Mouse (Mus musculus) cerebellum, adult 2 months (tissue): ENCODE results near the gene Ube2r2. TPM values are rescaled to one million over a fixed set of nuclear protein-coding genes. Genes with fewer than 3 reads are reported as not detected.

Source experiments
- DNase-seq, 2 experiments: peaks; one replicate each; pipeline ENCODE4 v3.0.0; 2021
- H3K27ac ChIP-seq: fragments of 200-500 bp; 2 replicates; pipeline ENCODE4 v1.5.1; 2012; ENCODE audit warnings: low read length, control low read depth, inconsistent platforms; ENCODE audit not compliant: insufficient read depth
- H3K27me3 ChIP-seq: fragments of 200-500 bp; 2 replicates; pipeline ENCODE4 v1.6.1; 2012; ENCODE audit warnings: inconsistent platforms, mild to moderate bottlenecking, low read length, moderate library complexity; ENCODE audit not compliant: control insufficient read depth, insufficient read depth
- H3K4me1 ChIP-seq: fragments of 200-500 bp; 2 replicates; pipeline ENCODE4 v1.6.1; 2011; ENCODE audit warnings: low read length; ENCODE audit not compliant: control insufficient read depth, insufficient read depth
- H3K4me3 ChIP-seq: fragments of 200-500 bp; replicated peaks from 2 replicates; pipeline ENCODE3; 2011; ENCODE audit warnings: mild to moderate bottlenecking, low read depth, low read length, control low read depth; ENCODE audit not compliant: insufficient read depth
- CTCF ChIP-seq: fragments of 200-500 bp; IDR thresholded peaks from 2 replicates; pipeline ENCODE4 v1.5.1; 2011; ENCODE audit warnings: low read depth, mild to moderate bottlenecking, control low read depth, low read length, moderate library complexity, borderline replicate concordance; ENCODE audit not compliant: insufficient read depth
- POLR2A ChIP-seq: fragments of 200-500 bp; IDR thresholded peaks from 2 replicates; pipeline ENCODE4 v1.6.1; 2011; ENCODE audit warnings: low read length, control low read depth, borderline replicate concordance; ENCODE audit not compliant: insufficient read depth
- WGBS: fragments of 180-500 bp; shearing (Covaris S2); methylation state at CpG from one replicate; pipeline ENCODE4 v1.1.7; 2018; 5-methylcytosine and 5-hydroxymethylcytosine counted together
- polyA plus RNA-seq: library from polyadenylated mRNA; depleted of rRNA; stranded (reverse); fragments of >200 nt; gene quantifications from 2 replicates; pipeline ENCODE4 v1.2.3, GENCODE M21; 2012

Gene Ube2r2
- polyA plus RNA-seq, 1 experiment, result 135 TPM

DNA sequence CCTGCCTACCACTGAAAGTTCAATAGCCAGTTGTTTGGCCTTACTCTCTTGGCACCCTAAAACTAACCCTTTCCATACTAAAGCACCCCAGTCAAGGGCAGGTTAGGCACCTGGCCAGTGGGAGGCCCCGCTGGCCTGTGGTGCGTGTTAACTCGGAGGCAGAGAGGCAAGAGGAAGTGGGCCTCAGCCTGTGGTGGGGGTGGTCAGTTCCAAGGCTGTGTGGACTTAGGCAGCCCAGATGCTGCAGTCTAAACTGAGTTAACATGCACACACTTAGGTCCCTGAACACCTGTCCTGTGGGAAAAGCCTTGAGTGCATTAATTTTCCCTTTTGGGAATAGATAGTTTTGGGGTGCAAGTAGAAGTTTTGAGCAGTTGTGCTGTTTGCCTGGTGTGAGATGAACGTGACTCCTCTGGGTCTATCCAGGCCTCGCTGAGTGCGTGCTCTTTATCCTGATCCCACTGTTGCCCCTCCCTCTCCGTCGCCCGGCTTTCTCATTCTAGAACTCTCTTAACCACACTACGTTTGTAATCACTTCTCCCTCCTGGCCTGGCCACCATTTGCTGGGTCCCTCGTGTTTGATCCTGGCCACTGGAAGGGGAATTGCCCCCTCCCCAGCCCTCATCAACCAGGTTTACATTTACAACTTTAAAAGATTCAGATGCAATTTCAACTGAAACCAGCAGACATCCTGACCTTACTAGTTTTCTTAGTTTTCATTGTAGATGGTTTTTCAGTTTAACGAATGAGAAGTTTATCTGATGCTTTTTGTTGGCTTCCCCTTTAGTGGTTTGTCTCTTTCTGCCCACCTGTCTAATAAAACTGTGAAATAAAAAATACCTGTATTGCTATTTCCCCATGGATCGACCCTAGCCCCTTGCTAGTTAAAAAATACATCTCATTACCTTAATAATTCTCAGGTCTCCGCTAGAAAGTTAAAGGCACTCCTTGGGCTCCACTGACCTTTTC, 57.3 kb downstream of the Ube2r2 start:
- H3K27me3 ChIP-seq, result no peaks in the 10 kb centered on the region
- DNase-seq, result no peak
- no peak overlapping the region for H3K27ac ChIP-seq
- WGBS, result 69% methylated on average over 14 of the region's 14 CpGs
- no peak overlapping the region for H3K4me3 ChIP-seq
- TF ChIP-seq POLR2A (no peak), CTCF (no peak)
- H3K4me1 ChIP-seq, result no peaks in the 10 kb centered on the region; the same call in 1 of the 2 replicates

DNA sequence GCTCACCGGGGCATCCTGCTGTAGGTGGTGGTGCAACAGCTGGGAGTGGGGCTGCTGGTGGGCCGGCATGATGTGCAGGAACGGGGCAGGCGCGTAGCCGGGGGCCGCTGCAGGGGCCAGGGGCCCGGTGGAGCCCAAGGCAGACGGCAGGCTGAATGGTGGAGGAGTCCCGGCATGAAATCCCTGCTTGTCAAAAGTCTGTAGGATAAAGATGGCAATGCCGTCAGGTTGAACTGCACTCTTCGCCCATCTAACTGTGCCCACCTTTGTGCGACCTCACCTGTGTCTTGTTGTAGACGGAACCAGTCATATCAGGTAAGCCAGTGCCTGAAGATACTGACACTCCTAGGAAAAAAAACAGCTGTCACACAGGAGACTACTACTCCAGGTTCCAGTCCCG, 59.8 kb downstream of the Ube2r2 start:
- TF ChIP-seq POLR2A, result no peak
- no peak for TF ChIP-seq CTCF
- Histone ChIP-seq H3K4me1 (no peaks in the 10 kb centered on the region), H3K27ac (no peak overlapping the region), H3K4me3 (no peak overlapping the region), H3K27me3 (no peaks in the 10 kb centered on the region)
- no peak for DNase-seq
- WGBS, result 84% methylated on average over 15 of the region's 15 CpGs

DNA sequence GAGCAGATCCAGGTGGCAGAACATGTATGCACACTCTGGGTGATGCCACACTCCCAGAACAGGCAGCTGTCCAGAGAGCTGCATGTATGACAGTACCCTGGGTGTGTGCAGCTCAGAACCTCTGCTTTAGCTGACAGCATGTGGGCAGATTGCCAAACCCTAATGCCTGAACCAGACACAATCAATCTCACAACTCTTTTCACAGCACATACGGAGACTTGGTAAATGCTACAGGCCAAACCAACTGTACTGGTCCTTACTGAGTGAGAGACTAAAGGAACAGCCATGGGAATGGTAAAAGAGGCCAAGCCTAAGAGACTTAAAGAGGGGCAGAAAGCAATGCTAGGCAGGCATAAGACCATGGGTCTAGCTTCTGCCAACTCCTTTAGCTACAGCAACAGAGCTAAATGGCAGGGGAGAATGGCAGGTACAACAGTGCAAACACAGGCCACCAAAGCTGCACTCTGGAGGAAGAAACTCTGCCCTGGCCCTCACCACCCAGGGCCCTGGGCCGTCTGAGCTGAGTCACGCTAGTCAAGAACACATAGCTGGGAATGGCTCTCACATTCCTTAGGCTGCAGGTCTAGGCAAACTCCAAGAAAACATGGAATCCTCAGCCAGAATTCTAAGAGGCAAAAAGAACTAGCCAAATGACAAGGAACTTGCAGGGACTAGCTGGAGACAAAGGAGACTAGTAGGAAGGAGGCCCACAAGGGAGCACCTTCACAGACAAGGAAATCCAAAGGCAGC, 61.5 kb downstream of the Ube2r2 start:
- Histone ChIP-seq H3K27me3 (no peaks in the 10 kb centered on the region), H3K27ac (no peak overlapping the region), H3K4me3 (no peak overlapping the region), H3K4me1 (no peaks in the 10 kb centered on the region)
- 57% methylated on average over 3 of the region's 3 CpGs for WGBS
- TF ChIP-seq CTCF, result no peak
- no peak for TF ChIP-seq POLR2A
- DNase-seq, result no peak

DNA sequence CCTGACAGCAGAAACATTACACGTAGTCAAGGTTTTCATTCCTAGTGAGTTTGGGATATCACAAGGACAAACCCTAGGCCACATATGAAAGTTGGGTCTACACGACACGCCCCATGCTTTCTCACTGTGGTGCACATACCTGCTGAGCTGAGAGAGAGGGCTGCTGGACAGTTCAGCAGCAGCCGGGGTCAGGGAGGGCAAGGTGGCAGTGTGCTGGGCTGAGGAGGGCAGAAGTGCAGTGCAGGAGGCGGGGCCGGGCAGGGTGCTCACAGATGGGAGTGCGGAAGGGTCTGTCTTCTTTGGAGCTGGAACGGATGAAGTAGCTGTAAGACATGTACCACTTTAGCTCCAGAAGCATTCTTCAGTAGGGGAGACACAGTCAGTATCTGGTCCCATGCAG, 66.6 kb downstream of the Ube2r2 start:
- TF ChIP-seq CTCF, result no peak
- no peak for TF ChIP-seq POLR2A
- 96% methylated on average over 8 of the region's 8 CpGs for WGBS
- H3K4me3 ChIP-seq, result no peak overlapping the region

DNA sequence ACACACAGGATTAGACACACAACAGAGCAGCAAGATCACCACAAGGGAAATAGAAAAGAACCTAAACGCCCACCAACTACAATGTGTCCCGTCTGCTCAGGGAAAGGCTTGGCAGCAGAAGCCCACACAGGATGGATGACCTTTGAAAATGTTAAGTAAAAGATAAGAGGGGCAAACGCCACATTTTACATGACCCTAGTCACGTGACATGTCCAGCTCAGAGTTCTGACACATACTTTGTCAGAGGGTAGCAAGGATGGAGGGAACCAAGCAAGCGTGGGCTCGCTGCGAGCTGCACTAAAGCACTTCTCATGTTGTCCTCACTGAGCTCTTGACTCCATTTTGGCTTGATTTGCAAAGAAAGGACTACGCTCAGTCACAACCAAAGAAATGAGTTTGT, 70.2 kb downstream of the Ube2r2 start:
- H3K27ac ChIP-seq, result no peak overlapping the region
- no peaks in the 10 kb centered on the region for H3K27me3 ChIP-seq
- no peak overlapping the region for H3K4me3 ChIP-seq
- WGBS, result 94% methylated on average over 8 of the region's 8 CpGs
- DNase-seq, result no peak
- no peak for TF ChIP-seq POLR2A
- TF ChIP-seq CTCF, result no peak
- no peaks in the 10 kb centered on the region for H3K4me1 ChIP-seq

More for the DNA sequence above, 66.6 kb downstream of the Ube2r2 start:
- no peaks in the 10 kb centered on the region for H3K27me3 ChIP-seq
- no peak overlapping the region for H3K27ac ChIP-seq
- no peaks in the 10 kb centered on the region for H3K4me1 ChIP-seq
- DNase-seq, result no peak

DNA sequence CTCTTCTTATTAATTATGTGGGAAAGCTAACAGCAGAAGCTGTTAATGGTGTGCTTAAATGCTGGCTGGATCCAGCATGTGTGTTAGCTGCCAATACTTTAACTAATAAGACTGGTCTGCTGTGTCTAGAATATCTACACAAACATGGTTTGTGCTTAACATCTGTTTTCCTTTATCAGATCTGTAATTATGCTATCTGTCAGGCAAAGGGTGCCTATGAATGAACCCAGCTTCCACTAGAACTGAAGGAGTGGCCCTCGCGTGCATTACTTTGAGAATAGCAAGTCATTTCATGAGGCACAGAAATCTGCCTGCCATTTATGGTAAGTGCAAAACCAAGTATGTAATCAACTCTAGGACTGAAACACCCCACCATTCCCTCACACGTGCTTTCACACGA, 72.5 kb downstream of the Ube2r2 start:
- H3K4me3 ChIP-seq, result no peak overlapping the region
- TF ChIP-seq CTCF (no peak), POLR2A (no peak)
- H3K27me3 ChIP-seq, result no peaks in the 10 kb centered on the region
- 90% methylated on average over 4 of the region's 4 CpGs for WGBS
- no peak overlapping the region for H3K27ac ChIP-seq
- no peaks in the 10 kb centered on the region for H3K4me1 ChIP-seq
- no peak for DNase-seq

DNA sequence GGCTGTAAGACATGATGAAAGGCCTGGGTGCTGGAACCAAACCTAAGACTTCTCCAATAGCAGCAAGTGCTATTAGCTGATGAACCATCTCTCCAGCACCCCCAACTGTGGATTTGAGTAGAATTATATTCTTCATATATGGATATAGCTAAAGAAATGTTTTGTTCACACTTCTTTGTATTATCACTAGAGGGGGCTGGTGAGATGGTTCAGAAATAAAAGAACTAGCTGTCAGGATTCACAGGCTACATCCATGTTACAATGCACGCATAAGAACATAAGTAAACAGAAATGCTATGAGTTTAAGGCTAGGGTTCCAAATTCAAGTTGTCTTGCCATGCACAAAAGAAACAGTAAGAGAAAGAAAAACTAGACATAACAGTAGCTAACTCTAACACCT, 89.9 kb downstream of the Ube2r2 start:
- WGBS, result 69% methylated on average over 1 of the region's 1 CpGs
- no peaks in the 10 kb centered on the region for H3K27me3 ChIP-seq
- H3K27ac ChIP-seq, result no peak overlapping the region
- no peak for TF ChIP-seq POLR2A
- TF ChIP-seq CTCF, result no peak
- DNase-seq, result no peak
- H3K4me1 ChIP-seq, result no peaks in the 10 kb centered on the region
- H3K4me3 ChIP-seq, result no peak overlapping the region

DNA sequence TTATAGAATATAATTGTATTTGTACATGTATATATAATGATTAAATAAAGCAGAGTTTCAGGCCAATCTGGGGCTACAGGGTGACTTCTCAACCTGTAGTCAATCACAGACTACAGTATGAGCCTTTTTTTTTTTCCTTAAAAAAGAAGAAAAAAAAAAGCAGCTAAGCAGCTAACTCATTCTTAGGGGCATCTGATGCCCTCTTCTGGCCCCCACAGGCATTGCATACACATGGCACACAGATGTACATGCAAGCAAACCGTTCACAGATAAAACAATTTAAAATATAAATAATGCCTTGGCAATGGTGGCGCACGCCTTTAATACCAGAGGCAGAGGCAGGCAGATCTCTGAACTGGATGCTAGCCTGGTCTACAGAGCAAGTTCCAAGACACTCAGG, 90.8 kb downstream of the Ube2r2 start:
- Histone ChIP-seq H3K27me3 (no peaks in the 10 kb centered on the region), H3K4me1 (no peaks in the 10 kb centered on the region), H3K27ac (no peak overlapping the region), H3K4me3 (no peak overlapping the region)
- WGBS, result 75% methylated on average over 3 of the region's 3 CpGs
- DNase-seq, result peak; percentile 24 to 47
- no peak for TF ChIP-seq POLR2A
- peak; percentile 58; the same call in 1 of the 2 replicates for TF ChIP-seq CTCF
